Mouse (Mus musculus): ENCODE data around the gene Fbp1.
A peak's percentile ranks its signal among the peaks of the same experiment; 100 is the strongest.
"Not testable (repeated sequence)": the region's sequence is repeated elsewhere in the genome, so short reads cannot be mapped to it uniquely, and the experiment has no call there.

Gene Fbp1

GRCm38 (mm10) chr13:62887712-62888441, at the start of gene Fbp1:
Gene Fbp1 (minus strand): TSS chr13:62888282.
- no peak for DNase-seq (ENCODE audit: extremely low spot score, low read depth, low spot score)

- DNase-seq (ENCODE audit: extremely low spot score, low read depth, low spot score), result no peak
These were observed 44.4 kb upstream of the Fbp1 start for GRCm38 (mm10) chr13:62932452-62932851.

GRCm38 (mm10) chr13:62929766-62930389, 41.8 kb upstream of the Fbp1 start:
- no peak for DNase-seq (ENCODE audit: extremely low spot score, low read depth, low spot score)

- DNase-seq (ENCODE audit: extremely low spot score, low read depth, low spot score), result not testable (repeated sequence)
These were observed 41.1 kb upstream of the Fbp1 start for GRCm38 (mm10) chr13:62929144-62929543.

GRCm38 (mm10) chr13:62927470-62927869, 39.4 kb upstream of the Fbp1 start:
- DNase-seq (ENCODE audit: extremely low spot score, low read depth, low spot score), result no peak

GRCm38 (mm10) chr13:62926479-62926878, 38.4 kb upstream of the Fbp1 start:
- DNase-seq (ENCODE audit: extremely low spot score, low read depth, low spot score), result peak; percentile 35

- DNase-seq (ENCODE audit: extremely low spot score, low read depth, low spot score), result no peak
These were observed 35.1 kb upstream of the Fbp1 start for GRCm38 (mm10) chr13:62923182-62923581.

- no peak for DNase-seq (ENCODE audit: extremely low spot score, low read depth, low spot score)
These were observed 34.6 kb upstream of the Fbp1 start for GRCm38 (mm10) chr13:62922645-62923044.

GRCm38 (mm10) chr13:62919647-62920341, 31.7 kb upstream of the Fbp1 start:
- peak; percentile 30 for DNase-seq (ENCODE audit: extremely low spot score, low read depth, low spot score)

- DNase-seq (ENCODE audit: extremely low spot score, low read depth, low spot score), result no peak
These were observed 29.5 kb upstream of the Fbp1 start for GRCm38 (mm10) chr13:62917416-62918110.

- no peak for DNase-seq (ENCODE audit: extremely low spot score, low read depth, low spot score)
These were observed 28.6 kb upstream of the Fbp1 start for GRCm38 (mm10) chr13:62916675-62917074.

GRCm38 (mm10) chr13:62911575-62911974, 23.5 kb upstream of the Fbp1 start:
- DNase-seq (ENCODE audit: extremely low spot score, low read depth, low spot score), result no peak

GRCm38 (mm10) chr13:62910206-62910605, 22.1 kb upstream of the Fbp1 start:
- DNase-seq (ENCODE audit: extremely low spot score, low read depth, low spot score), result no peak

GRCm38 (mm10) chr13:62909776-62910175, 21.7 kb upstream of the Fbp1 start:
- DNase-seq (ENCODE audit: extremely low spot score, low read depth, low spot score), result no peak

- DNase-seq (ENCODE audit: extremely low spot score, low read depth, low spot score), result no peak
These were observed 20.1 kb upstream of the Fbp1 start for GRCm38 (mm10) chr13:62908163-62908559.

- no peak for DNase-seq (ENCODE audit: extremely low spot score, low read depth, low spot score)
These were observed 19.6 kb upstream of the Fbp1 start for GRCm38 (mm10) chr13:62907527-62908162.

GRCm38 (mm10) chr13:62901139-62901538, 13.1 kb upstream of the Fbp1 start:
- DNase-seq (ENCODE audit: extremely low spot score, low read depth, low spot score), result no peak

- no peak for DNase-seq (ENCODE audit: extremely low spot score, low read depth, low spot score)
These were observed 10.0 kb upstream of the Fbp1 start for GRCm38 (mm10) chr13:62897927-62898646.

- DNase-seq (ENCODE audit: extremely low spot score, low read depth, low spot score), result no peak
These were observed 5.2 kb upstream of the Fbp1 start for GRCm38 (mm10) chr13:62893044-62893842.
